Mouse (Mus musculus): ENCODE results near the gene Cdc42bpa. TPM values are rescaled to one million over a fixed set of nuclear protein-coding genes. Genes with fewer than 3 reads are reported as not detected.

Cdc42bpa gene
- polyA plus RNA-seq, 1 experiment = 80.2 TPM

DNA sequence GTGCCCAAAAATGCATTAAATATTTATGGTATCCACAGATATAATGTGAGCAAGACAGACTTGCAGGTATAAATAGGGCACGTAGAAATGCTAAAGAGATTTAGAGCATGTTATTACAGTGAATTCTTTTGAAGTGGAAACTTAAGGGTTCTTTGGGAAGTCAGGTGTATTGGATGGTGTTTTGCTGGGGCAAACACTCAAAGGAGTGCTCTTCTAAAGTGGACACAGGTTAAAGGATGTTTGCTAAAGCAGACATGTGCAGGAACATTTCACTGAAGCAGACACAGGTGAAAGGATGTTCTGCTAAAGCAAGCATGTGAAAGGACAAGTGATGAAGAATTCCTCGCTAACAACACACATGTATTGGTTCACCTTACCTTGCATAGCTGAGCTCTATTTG is 83.9 kb downstream of the Cdc42bpa start:
- TF ChIP-seq CTCF (IDR thresholded peaks at IDR 0.05; ENCODE audit: insufficient read depth, low read depth, low read length) = no peak
- no peak for TF ChIP-seq POLR2A (IDR thresholded peaks at IDR 0.05; ENCODE audit: insufficient read depth, low read depth, low read length)
- Histone ChIP-seq H3K27ac (ENCODE audit: insufficient read depth, low read depth, low read length) (no peak overlapping the region), H3K4me1 (ENCODE audit: control insufficient read depth, insufficient read depth, low read length) (no peaks in the 10 kb centered on the region), H3K4me3 (ENCODE audit: insufficient read depth, low read depth, low read length) (no peak overlapping the region)
- WGBS = 97% methylated on average over 2 of the region's 2 CpGs

GRCm38 (mm10) chr1:180045172-180045571 is 84.9 kb downstream of the Cdc42bpa start:
- Histone ChIP-seq H3K4me3 (ENCODE audit: insufficient read depth, low read depth, low read length) (no peak overlapping the region), H3K4me1 (ENCODE audit: control insufficient read depth, insufficient read depth, low read length) (no peaks in the 10 kb centered on the region), H3K27ac (ENCODE audit: insufficient read depth, low read depth, low read length) (no peak overlapping the region)
- TF ChIP-seq POLR2A (IDR thresholded peaks at IDR 0.05; ENCODE audit: insufficient read depth, low read depth, low read length) (no peak), CTCF (IDR thresholded peaks at IDR 0.05; ENCODE audit: insufficient read depth, low read depth, low read length) (no peak)

- Histone ChIP-seq H3K27ac (ENCODE audit: insufficient read depth, low read depth, low read length) (no peak overlapping the region), H3K4me3 (ENCODE audit: insufficient read depth, low read depth, low read length) (no peak overlapping the region), H3K4me1 (ENCODE audit: control insufficient read depth, insufficient read depth, low read length) (no peaks in the 10 kb centered on the region)
- TF ChIP-seq POLR2A (IDR thresholded peaks at IDR 0.05; ENCODE audit: insufficient read depth, low read depth, low read length) (no peak), CTCF (IDR thresholded peaks at IDR 0.05; ENCODE audit: insufficient read depth, low read depth, low read length) (no peak)
- 47% methylated on average over 1 of the region's 1 CpGs for WGBS
These were observed 128.9 kb downstream of the Cdc42bpa start for GRCm38 (mm10) chr1:180089176-180089575.

- Histone ChIP-seq H3K27ac (ENCODE audit: insufficient read depth, low read depth, low read length) (no peak overlapping the region), H3K4me3 (ENCODE audit: insufficient read depth, low read depth, low read length) (no peak overlapping the region), H3K4me1 (ENCODE audit: control insufficient read depth, insufficient read depth, low read length) (peaks cover 4% of the 10 kb centered on the region)
- WGBS = 89% methylated on average over 5 of the region's 5 CpGs
- no peak for TF ChIP-seq CTCF (IDR thresholded peaks at IDR 0.05; ENCODE audit: insufficient read depth, low read depth, low read length)
- no peak for TF ChIP-seq POLR2A (IDR thresholded peaks at IDR 0.05; ENCODE audit: insufficient read depth, low read depth, low read length)
These were observed 138.2 kb downstream of the Cdc42bpa start for GRCm38 (mm10) chr1:180098426-180098825.

DNA sequence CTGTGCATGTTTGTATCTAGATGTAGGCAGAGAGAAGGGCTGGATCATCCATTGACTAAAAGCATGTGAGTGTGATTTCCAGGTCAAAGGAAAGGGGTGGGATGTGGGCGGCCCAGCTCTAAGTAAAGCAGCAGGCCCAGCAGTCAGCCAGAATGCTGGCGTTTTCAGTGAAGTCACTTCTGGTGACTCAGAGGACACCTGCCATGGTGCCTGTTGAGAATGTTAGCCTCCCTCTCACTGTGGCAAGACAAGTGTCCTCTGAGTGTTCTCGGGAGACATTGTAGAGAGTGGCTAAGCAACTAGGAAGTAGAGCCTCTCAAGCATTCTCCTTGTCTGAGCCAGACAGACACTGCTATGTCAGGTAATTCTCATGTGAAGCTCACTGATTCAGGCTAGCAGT is 144.3 kb downstream of the Cdc42bpa start:
- Histone ChIP-seq H3K4me1 (ENCODE audit: control insufficient read depth, insufficient read depth, low read length) (peaks cover 13% of the 10 kb centered on the region), H3K4me3 (ENCODE audit: insufficient read depth, low read depth, low read length) (no peak overlapping the region), H3K27ac (ENCODE audit: insufficient read depth, low read depth, low read length) (peak overlapping the region; percentile 48; the same call in 1 of the 2 replicates)
- WGBS = 19% methylated on average over 3 of the region's 3 CpGs
- TF ChIP-seq POLR2A (IDR thresholded peaks at IDR 0.05; ENCODE audit: insufficient read depth, low read depth, low read length) (no peak), CTCF (IDR thresholded peaks at IDR 0.05; ENCODE audit: insufficient read depth, low read depth, low read length) (no peak)

DNA sequence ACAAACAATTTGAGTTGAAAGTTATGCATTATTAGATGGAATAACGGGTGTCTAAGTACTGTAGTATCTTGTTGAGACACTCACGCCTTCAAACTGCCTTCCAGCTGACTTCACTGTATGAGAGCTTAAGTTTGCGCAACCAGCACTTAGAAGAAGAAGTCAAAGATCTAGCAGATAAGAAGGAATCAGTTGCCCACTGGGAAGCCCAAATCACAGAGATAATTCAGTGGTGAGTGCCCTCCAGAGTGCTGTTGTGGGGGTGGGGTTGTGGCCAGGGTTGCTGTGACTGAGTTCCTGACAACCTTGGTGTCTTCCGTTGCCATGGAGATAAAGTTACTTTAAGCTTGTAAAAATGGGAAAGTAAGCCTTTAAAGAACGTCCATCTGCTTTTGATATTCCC is 148.8 kb downstream of the Cdc42bpa start:
- Histone ChIP-seq H3K4me1 (ENCODE audit: control insufficient read depth, insufficient read depth, low read length) (peaks cover 6% of the 10 kb centered on the region), H3K4me3 (ENCODE audit: insufficient read depth, low read depth, low read length) (no peak overlapping the region), H3K27ac (ENCODE audit: insufficient read depth, low read depth, low read length) (no peak overlapping the region)
- 68% methylated on average over 5 of the region's 5 CpGs for WGBS
- no peak for TF ChIP-seq CTCF (IDR thresholded peaks at IDR 0.05; ENCODE audit: insufficient read depth, low read depth, low read length)

GRCm38 (mm10) chr1:180116525-180116924 is 156.3 kb downstream of the Cdc42bpa start:
- H3K27ac ChIP-seq (ENCODE audit: insufficient read depth, low read depth, low read length) = no peak overlapping the region
- no peaks in the 10 kb centered on the region; the same call in 1 of the 2 replicates for H3K4me1 ChIP-seq (ENCODE audit: control insufficient read depth, insufficient read depth, low read length)
- TF ChIP-seq CTCF (IDR thresholded peaks at IDR 0.05; ENCODE audit: insufficient read depth, low read depth, low read length) (no peak), POLR2A (IDR thresholded peaks at IDR 0.05; ENCODE audit: insufficient read depth, low read depth, low read length) (no peak)
- no peak overlapping the region for H3K4me3 ChIP-seq (ENCODE audit: insufficient read depth, low read depth, low read length)
- WGBS = 96% methylated on average over 1 of the region's 1 CpGs

- TF ChIP-seq CTCF (IDR thresholded peaks at IDR 0.05; ENCODE audit: insufficient read depth, low read depth, low read length) (no peak), POLR2A (IDR thresholded peaks at IDR 0.05; ENCODE audit: insufficient read depth, low read depth, low read length) (no peak)
- H3K4me3 ChIP-seq (ENCODE audit: insufficient read depth, low read depth, low read length) = no peak overlapping the region
- WGBS = 87% methylated on average over 8 of the region's 8 CpGs
- no peak overlapping the region for H3K27ac ChIP-seq (ENCODE audit: insufficient read depth, low read depth, low read length)
- no peaks in the 10 kb centered on the region; the same call in 1 of the 2 replicates for H3K4me1 ChIP-seq (ENCODE audit: control insufficient read depth, insufficient read depth, low read length)
These were observed 158.0 kb downstream of the Cdc42bpa start for GRCm38 (mm10) chr1:180118233-180118632.

DNA sequence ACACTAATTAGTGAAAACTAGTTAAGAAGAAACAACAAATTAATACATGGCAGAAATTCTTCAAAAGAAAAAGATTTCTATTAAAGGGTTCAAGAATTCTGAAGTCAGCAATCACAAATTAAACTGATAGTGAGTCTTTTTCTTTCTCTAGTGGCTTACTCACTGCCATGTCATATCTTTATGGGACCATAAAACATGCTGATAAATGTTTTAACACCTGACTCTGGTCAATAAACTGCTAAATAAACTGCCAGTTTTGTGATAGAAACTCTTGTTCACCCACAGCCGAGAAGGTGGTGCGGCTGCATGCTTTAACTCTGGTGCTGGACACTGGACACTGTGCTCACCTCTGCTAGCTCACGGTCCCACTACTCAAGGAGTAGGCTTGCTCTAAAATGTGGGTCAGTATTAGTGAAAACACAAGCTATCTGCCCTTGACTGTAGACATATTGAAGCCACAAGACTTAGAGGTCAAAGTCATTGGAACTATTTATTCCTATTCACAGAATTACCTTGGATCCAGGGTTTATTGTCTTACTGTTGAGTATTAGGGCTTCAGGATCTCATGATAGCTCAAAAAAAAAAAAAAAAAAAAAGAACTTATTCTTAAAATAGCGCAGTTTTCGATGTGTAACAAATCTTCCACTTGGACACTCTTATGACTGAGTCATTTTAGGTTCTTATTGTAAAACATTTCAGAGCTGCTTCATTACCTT is 168.0 kb downstream of the Cdc42bpa start:
- TF ChIP-seq POLR2A (IDR thresholded peaks at IDR 0.05; ENCODE audit: insufficient read depth, low read depth, low read length) (no peak), CTCF (IDR thresholded peaks at IDR 0.05; ENCODE audit: insufficient read depth, low read depth, low read length) (no peak)
- Histone ChIP-seq H3K4me3 (ENCODE audit: insufficient read depth, low read depth, low read length) (no peak overlapping the region), H3K4me1 (ENCODE audit: control insufficient read depth, insufficient read depth, low read length) (no peaks in the 10 kb centered on the region), H3K27ac (ENCODE audit: insufficient read depth, low read depth, low read length) (no peak overlapping the region)
- WGBS = 88% methylated on average over 5 of the region's 5 CpGs

Data from olfactory bulb, adult 2 months (tissue).